Mouse (Mus musculus): ENCODE measurements around the gene Dtd1. TPM values are rescaled to one million over a fixed set of nuclear protein-coding genes. Genes with fewer than 3 reads are reported as not detected.

Dtd1 gene
- polyA plus RNA-seq, 1 experiment from 2014 or later, result 34.6 TPM

DNA sequence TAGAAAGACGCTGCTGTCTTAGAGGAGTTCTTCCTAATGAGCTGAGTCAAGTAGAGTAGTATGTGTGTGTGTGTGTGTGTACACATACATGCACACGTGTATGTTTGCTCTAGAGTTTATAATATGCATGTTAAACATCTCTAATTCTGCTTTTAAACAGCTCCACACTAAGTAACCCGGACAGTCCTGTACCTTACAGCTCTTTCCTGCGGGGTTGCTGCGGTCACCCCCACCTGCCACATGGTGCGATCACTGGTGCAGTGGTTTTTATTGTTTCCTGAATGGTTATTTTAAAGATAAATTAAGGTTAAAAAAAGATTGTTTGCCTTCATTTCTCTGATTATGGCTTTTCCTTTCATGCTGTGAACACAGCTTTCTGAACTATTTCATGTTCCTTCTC lies 153.9 kb downstream of the Dtd1 start:
- no peaks in the 10 kb centered on the region for H3K4me1 ChIP-seq (replicated peaks; ENCODE audit: control insufficient read depth, insufficient read depth)
- WGBS, result 44% methylated on average over 6 of the region's 6 CpGs
- H3K27ac ChIP-seq (replicated peaks), result no peak overlapping the region
- no peaks in the 10 kb centered on the region for H3K9me3 ChIP-seq (ENCODE audit: control insufficient read depth, low read length)
- no peak overlapping the region for H3K9ac ChIP-seq (ENCODE audit: low read length)
- TF ChIP-seq EP300 (optimal IDR thresholded peaks at IDR 0.05), result no peak
- H3K27me3 ChIP-seq (ENCODE audit: control insufficient read depth, insufficient read depth, low read length), result no peaks in the 10 kb centered on the region
- H3K4me2 ChIP-seq (replicated peaks; ENCODE audit: low read depth), result no peak overlapping the region
- no peak overlapping the region for H3K4me3 ChIP-seq (ENCODE audit: low read depth, low read length)
- ATAC-seq (ENCODE audit: low FRiP score, low TSS enrichment), result no peak
- no peak for DNase-seq (ENCODE audit: low spot score)
- no peaks in the 10 kb centered on the region for H3K36me3 ChIP-seq (ENCODE audit: control insufficient read depth, insufficient read depth, low read length)

DNA sequence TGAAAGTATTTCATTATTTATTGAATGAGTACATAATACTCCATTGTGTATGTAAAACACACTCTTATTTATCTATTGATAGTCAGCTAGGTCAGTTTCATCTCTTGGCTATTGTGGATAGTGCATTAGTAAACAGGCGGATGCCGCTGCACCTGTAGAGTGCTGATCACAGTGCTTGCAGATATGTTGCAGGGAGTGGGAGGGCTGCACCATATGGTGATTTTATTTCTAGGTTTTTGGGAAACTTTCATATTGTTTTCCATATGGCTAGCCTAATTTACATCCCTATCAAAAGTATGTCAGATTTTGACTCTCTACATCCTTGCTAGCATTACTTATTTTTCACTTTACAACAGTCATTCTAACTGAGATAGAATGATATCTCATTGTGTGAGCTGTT lies 155.3 kb downstream of the Dtd1 start:
- Histone ChIP-seq H3K27ac (replicated peaks) (no peak overlapping the region), H3K9ac (ENCODE audit: low read length) (no peak overlapping the region), H3K4me1 (replicated peaks; ENCODE audit: control insufficient read depth, insufficient read depth) (no peaks in the 10 kb centered on the region), H3K27me3 (ENCODE audit: control insufficient read depth, insufficient read depth, low read length) (no peaks in the 10 kb centered on the region), H3K4me3 (ENCODE audit: low read depth, low read length) (no peak overlapping the region), H3K4me2 (replicated peaks; ENCODE audit: low read depth) (no peak overlapping the region), H3K9me3 (ENCODE audit: control insufficient read depth, low read length) (no peaks in the 10 kb centered on the region), H3K36me3 (ENCODE audit: control insufficient read depth, insufficient read depth, low read length) (no peaks in the 10 kb centered on the region)
- TF ChIP-seq CTCF (IDR thresholded peaks at IDR 0.05; ENCODE audit: low read depth), result no peak
- ATAC-seq (ENCODE audit: low FRiP score, low TSS enrichment) (no peak), DNase-seq (ENCODE audit: low spot score) (no peak)
- 94% methylated on average over 2 of the region's 2 CpGs for WGBS

DNA sequence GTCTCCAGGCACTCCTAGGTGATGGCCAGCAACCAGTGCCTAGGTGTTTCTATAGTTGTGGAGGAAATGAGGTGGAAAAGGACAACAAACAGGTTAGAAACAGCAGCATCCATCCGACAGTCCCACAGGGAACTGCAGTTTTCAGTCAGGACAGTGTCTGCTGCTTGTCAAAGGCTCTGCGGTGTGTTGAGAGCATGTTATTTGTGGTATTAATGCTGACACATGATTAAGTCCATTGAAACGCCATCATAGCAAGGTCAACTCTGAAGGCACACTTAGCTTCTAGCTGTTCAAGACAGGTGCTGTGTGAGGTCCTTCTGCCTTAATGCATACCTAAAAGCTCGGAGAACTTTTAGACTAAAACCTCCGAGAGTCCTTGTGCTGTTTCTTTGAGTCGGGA lies 161.0 kb downstream of the Dtd1 start:
- no peaks in the 10 kb centered on the region for H3K4me1 ChIP-seq (replicated peaks; ENCODE audit: control insufficient read depth, insufficient read depth)
- H3K4me2 ChIP-seq (replicated peaks; ENCODE audit: low read depth), result no peak overlapping the region
- DNase-seq (ENCODE audit: low spot score) (no peak), ATAC-seq (ENCODE audit: low FRiP score, low TSS enrichment) (no peak)
- no peak overlapping the region for H3K4me3 ChIP-seq (ENCODE audit: low read depth, low read length)
- no peaks in the 10 kb centered on the region for H3K9me3 ChIP-seq (ENCODE audit: control insufficient read depth, low read length)
- H3K9ac ChIP-seq (ENCODE audit: low read length), result no peak overlapping the region
- H3K27ac ChIP-seq (replicated peaks), result no peak overlapping the region
- no peaks in the 10 kb centered on the region for H3K27me3 ChIP-seq (ENCODE audit: control insufficient read depth, insufficient read depth, low read length)
- TF ChIP-seq EP300 (optimal IDR thresholded peaks at IDR 0.05) (no peak), CTCF (IDR thresholded peaks at IDR 0.05; ENCODE audit: low read depth) (no peak)
- H3K36me3 ChIP-seq (ENCODE audit: control insufficient read depth, insufficient read depth, low read length), result no peaks in the 10 kb centered on the region
- WGBS, result 83% methylated on average over 6 of the region's 6 CpGs

DNA sequence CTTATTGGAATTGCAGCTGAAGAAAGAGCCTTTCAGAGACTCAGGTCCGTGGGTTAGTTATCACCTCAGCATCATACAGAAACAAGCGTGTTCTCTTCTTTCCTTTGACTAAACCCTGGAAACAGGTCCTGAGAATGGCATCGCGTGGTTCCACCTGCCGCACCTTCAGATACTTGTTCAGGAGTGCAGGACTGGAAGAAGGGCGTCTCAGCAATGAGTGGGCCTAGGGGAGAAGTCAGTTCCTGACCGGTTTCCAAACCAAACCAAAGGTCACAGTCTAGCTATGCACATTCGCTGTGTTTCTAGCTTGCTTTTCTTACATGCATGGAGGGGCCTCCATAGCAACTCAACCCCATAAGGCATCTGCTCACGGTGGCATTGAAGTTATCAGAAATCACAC lies 164.0 kb downstream of the Dtd1 start:
- no peak overlapping the region for H3K4me3 ChIP-seq (ENCODE audit: low read depth, low read length)
- H3K4me1 ChIP-seq (replicated peaks; ENCODE audit: control insufficient read depth, insufficient read depth), result no peaks in the 10 kb centered on the region
- H3K9me3 ChIP-seq (ENCODE audit: control insufficient read depth, low read length), result no peaks in the 10 kb centered on the region
- no peak overlapping the region for H3K27ac ChIP-seq (replicated peaks)
- H3K36me3 ChIP-seq (ENCODE audit: control insufficient read depth, insufficient read depth, low read length), result no peaks in the 10 kb centered on the region
- no peak for ATAC-seq (ENCODE audit: low FRiP score, low TSS enrichment)
- 89% methylated on average over 9 of the region's 9 CpGs for WGBS
- no peaks in the 10 kb centered on the region for H3K27me3 ChIP-seq (ENCODE audit: control insufficient read depth, insufficient read depth, low read length)
- no peak overlapping the region for H3K4me2 ChIP-seq (replicated peaks; ENCODE audit: low read depth)
- no peak overlapping the region for H3K9ac ChIP-seq (ENCODE audit: low read length)
- no peak for TF ChIP-seq EP300 (optimal IDR thresholded peaks at IDR 0.05)
- no peak for TF ChIP-seq CTCF (IDR thresholded peaks at IDR 0.05; ENCODE audit: low read depth)
- DNase-seq (ENCODE audit: low spot score), result no peak

DNA sequence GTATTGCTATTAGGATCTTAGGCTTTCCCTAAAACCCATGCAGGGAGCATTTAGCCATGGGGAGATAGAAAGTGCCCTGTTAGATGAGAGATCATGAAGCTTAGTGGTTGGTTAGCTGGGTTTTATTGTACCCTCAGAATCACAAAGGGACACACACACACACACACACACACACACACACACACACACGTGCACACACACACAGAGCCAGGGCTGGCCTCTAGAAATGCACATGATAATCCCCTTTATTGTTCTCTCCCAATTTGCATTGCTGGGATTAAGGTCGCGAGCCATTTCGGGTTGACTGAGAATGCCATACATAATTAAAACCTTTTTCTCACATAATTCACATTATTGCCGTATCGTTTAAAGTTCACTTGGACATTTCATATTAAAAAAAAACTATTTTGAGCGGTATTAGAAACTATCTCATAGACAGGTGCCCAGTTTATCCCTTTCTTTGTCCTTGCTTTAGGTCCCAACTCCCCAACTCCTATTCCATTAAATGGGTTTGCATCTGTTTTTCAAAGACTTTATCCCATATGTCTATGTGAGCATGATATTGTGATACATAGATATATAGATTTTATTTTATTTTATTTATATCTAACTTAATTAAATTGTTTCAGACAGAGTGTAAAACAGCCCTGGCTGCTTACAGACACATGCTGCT lies 164.6 kb downstream of the Dtd1 start:
- DNase-seq (ENCODE audit: low spot score) (no peak), ATAC-seq (ENCODE audit: low FRiP score, low TSS enrichment) (no peak)
- no peak overlapping the region for H3K9ac ChIP-seq (ENCODE audit: low read length)
- no peaks in the 10 kb centered on the region for H3K9me3 ChIP-seq (ENCODE audit: control insufficient read depth, low read length)
- no peak for TF ChIP-seq EP300 (optimal IDR thresholded peaks at IDR 0.05)
- no peak for TF ChIP-seq CTCF (IDR thresholded peaks at IDR 0.05; ENCODE audit: low read depth)
- WGBS, result 82% methylated on average over 7 of the region's 7 CpGs
- no peaks in the 10 kb centered on the region for H3K36me3 ChIP-seq (ENCODE audit: control insufficient read depth, insufficient read depth, low read length)
- H3K27ac ChIP-seq (replicated peaks), result no peak overlapping the region
- no peaks in the 10 kb centered on the region for H3K4me1 ChIP-seq (replicated peaks; ENCODE audit: control insufficient read depth, insufficient read depth)
- no peaks in the 10 kb centered on the region for H3K27me3 ChIP-seq (ENCODE audit: control insufficient read depth, insufficient read depth, low read length)
- H3K4me2 ChIP-seq (replicated peaks; ENCODE audit: low read depth), result no peak overlapping the region
- no peak overlapping the region for H3K4me3 ChIP-seq (ENCODE audit: low read depth, low read length)

DNA sequence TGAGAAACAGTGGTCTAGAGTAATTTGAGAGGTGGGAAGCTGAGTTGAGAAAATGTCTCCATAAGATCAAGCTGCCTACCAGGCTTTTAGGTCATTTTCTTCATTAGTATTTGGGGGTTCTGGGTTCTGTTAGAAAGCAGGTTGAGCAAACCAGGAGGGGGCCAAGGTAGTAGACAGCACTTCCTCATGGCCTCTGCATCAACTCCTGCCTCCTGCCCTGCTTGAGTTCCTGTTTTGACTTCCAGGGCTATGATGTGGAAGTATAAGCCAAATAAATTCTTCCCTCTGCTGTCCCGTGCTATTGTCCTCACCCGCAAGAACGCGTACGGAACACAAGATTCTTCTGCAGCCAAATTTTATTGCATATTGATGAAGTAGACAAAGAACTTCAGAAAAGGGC lies 165.5 kb downstream of the Dtd1 start:
- Histone ChIP-seq H3K9me3 (ENCODE audit: control insufficient read depth, low read length) (no peaks in the 10 kb centered on the region), H3K4me3 (ENCODE audit: low read depth, low read length) (no peak overlapping the region), H3K27ac (replicated peaks) (no peak overlapping the region), H3K4me2 (replicated peaks; ENCODE audit: low read depth) (no peak overlapping the region), H3K36me3 (ENCODE audit: control insufficient read depth, insufficient read depth, low read length) (no peaks in the 10 kb centered on the region), H3K9ac (ENCODE audit: low read length) (no peak overlapping the region), H3K27me3 (ENCODE audit: control insufficient read depth, insufficient read depth, low read length) (no peaks in the 10 kb centered on the region), H3K4me1 (replicated peaks; ENCODE audit: control insufficient read depth, insufficient read depth) (no peaks in the 10 kb centered on the region)
- ATAC-seq (ENCODE audit: low FRiP score, low TSS enrichment) (no peak), DNase-seq (ENCODE audit: low spot score) (no peak)
- TF ChIP-seq CTCF (IDR thresholded peaks at IDR 0.05; ENCODE audit: low read depth) (no peak), EP300 (optimal IDR thresholded peaks at IDR 0.05) (no peak)
- WGBS, result 94% methylated on average over 5 of the region's 5 CpGs
